Mouse (Mus musculus): ENCODE results near the gene Spg20. TPM values are rescaled to one million over a fixed set of nuclear protein-coding genes. Genes with fewer than 3 reads are reported as not detected.

Spg20 gene
- polyA plus RNA-seq, 1 experiment from 2014 or later, result 38.9 TPM

DNA sequence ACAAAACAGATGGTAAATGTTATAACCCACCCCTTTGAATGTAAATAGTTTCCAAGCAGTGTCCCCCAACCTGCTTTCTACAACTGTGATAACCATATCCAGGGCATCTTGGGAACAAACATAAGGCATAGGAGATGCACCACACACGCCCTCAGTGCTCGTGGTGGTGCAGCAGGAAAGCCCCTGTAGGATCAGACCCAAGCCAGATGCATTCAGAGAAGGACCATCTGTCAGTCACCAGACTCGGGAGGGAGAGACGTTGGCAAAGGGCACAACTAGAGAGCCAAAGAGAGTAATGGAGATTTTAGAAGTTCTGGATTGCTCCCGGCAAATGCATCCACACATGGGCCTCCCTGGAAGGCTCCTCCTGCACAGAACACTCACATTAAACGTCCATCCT is 27.1 kb upstream of the Spg20 start:
- Histone ChIP-seq H3K9ac (no peak overlapping the region), H3K36me3 (replicated peaks) (no peaks in the 10 kb centered on the region), H3K4me3 (replicated peaks) (no peak overlapping the region), H3K27me3 (no peaks in the 10 kb centered on the region), H3K4me2 (no peak overlapping the region), H3K27ac (no peak overlapping the region), H3K4me1 (no peaks in the 10 kb centered on the region), H3K9me3 (no peaks in the 10 kb centered on the region)
- 66% methylated on average over 6 of the region's 6 CpGs for WGBS
- ATAC-seq (ENCODE audit: low FRiP score), result no peak

DNA sequence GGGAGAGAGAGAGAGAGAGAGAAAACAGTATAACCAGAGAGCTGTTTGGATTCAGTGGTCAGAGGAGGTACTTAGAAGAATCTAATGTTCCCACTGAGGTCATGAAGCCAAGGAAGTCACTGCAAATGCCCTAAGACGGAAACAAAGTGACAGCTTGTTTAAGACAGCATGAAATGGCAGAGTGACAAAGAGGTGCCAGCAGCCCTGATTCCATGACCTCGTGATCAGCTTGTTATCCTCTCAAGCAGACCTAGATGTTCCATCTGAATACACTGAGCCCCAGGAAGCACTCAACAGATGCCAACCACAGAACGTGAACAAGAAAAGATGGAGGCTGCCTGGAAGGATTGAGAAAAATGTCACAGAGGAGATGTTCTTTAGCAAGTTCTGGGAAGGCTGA is 26.2 kb upstream of the Spg20 start:
- no peaks in the 10 kb centered on the region for H3K36me3 ChIP-seq (replicated peaks)
- no peak overlapping the region for H3K27ac ChIP-seq
- H3K4me2 ChIP-seq, result no peak overlapping the region
- no peaks in the 10 kb centered on the region for H3K27me3 ChIP-seq
- WGBS, result 46% methylated on average over 3 of the region's 3 CpGs
- H3K4me3 ChIP-seq (replicated peaks), result no peak overlapping the region
- no peaks in the 10 kb centered on the region for H3K4me1 ChIP-seq
- H3K9ac ChIP-seq, result no peak overlapping the region
- no peak for ATAC-seq (ENCODE audit: low FRiP score)
- no peaks in the 10 kb centered on the region for H3K9me3 ChIP-seq

DNA sequence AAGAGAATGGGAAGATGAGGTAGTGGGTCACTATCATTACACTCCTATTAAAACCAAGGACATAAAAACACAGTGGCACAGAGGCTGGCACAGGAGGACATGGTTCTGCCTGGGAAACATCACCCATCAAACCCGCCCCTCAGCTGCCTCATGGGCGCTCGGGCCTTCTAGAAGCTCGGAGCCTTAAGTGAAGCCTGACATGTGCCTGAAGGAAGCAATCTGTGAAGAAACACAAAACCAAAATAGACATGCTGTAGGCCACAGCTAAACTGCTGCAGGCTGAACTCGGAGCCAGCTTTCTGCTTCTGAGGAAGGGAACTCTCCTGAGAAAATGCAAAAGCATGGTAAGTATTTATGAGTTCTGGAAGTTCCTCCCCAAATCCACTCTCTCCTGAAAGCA is 25.0 kb upstream of the Spg20 start:
- no peak for ATAC-seq (ENCODE audit: low FRiP score)
- H3K27me3 ChIP-seq, result no peaks in the 10 kb centered on the region
- no peak overlapping the region for H3K9ac ChIP-seq
- H3K4me1 ChIP-seq, result no peaks in the 10 kb centered on the region
- 89% methylated on average over 5 of the region's 5 CpGs for WGBS
- H3K4me3 ChIP-seq (replicated peaks), result no peak overlapping the region
- H3K9me3 ChIP-seq, result no peaks in the 10 kb centered on the region
- no peak overlapping the region for H3K27ac ChIP-seq
- H3K36me3 ChIP-seq (replicated peaks), result no peaks in the 10 kb centered on the region
- no peak overlapping the region for H3K4me2 ChIP-seq

DNA sequence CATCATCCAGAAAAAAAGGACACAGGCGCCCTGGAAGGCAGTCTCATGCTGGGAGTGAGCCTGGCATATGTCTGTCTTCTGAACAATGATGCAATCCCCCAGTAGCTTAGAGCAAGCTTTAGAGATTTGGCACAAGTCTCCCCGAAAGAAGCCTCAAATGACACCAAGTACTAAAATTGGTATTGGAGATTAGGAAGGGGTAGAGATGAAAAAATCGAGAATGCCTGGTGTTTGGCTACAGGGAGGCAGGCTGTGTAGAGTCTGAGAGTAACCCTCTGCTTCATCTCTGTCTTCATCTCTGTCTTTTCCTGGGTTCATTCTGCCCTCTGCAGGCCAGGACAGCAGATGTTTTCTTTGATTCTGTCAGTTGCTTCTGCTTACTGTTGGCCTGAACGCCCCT is 24.5 kb upstream of the Spg20 start:
- Histone ChIP-seq H3K36me3 (replicated peaks) (no peaks in the 10 kb centered on the region), H3K9ac (no peak overlapping the region), H3K4me2 (no peak overlapping the region), H3K4me1 (no peaks in the 10 kb centered on the region), H3K27me3 (no peaks in the 10 kb centered on the region), H3K27ac (no peak overlapping the region), H3K9me3 (no peaks in the 10 kb centered on the region), H3K4me3 (replicated peaks) (no peak overlapping the region)
- ATAC-seq (ENCODE audit: low FRiP score), result no peak
- WGBS, result 79% methylated on average over 4 of the region's 4 CpGs

DNA sequence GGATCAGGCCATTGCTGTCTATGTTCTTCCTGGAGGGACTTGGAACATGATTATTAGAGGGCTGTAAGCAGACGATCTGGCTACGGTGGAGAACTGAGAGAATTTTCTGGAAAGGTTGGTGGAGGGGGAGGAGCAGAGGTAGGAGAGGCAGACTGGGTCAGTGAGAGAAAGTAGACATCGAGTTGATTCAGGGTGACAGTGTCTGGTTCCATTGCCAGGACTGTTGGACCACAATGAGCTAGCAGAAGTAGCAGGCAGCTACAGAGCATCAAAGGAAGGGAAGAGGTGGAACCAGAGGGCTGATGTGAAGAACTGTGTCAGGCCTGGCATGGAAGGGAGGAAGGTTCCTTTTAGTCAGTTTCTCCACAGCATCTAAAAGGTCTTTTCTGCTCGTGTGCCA is 23.5 kb upstream of the Spg20 start:
- Histone ChIP-seq H3K27me3 (no peaks in the 10 kb centered on the region), H3K4me3 (replicated peaks) (no peak overlapping the region), H3K27ac (no peak overlapping the region), H3K9me3 (no peaks in the 10 kb centered on the region), H3K4me2 (no peak overlapping the region), H3K36me3 (replicated peaks) (no peaks in the 10 kb centered on the region), H3K4me1 (no peaks in the 10 kb centered on the region), H3K9ac (no peak overlapping the region)
- ATAC-seq (ENCODE audit: low FRiP score), result no peak
- 78% methylated on average over 4 of the region's 4 CpGs for WGBS

DNA sequence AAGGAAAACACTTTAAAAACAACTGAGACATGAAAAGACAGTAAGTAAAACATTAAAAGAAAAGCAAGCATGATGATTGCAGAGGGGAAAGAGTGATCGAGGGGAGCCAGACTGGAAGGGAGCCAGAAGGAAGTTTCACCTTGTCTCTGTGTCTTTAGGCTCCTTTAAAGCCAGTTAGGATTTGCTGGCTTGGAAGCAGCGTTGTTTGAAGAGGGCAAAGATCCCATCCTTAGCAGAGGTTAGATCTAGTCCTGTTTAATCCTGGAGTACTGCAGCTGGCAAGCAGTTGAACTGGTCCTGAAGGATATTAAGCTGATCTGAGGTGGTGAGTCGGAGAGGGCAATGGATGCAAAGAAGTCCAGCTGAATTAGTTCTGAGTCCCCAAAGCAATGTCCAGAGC is 23.1 kb upstream of the Spg20 start:
- H3K4me2 ChIP-seq, result no peak overlapping the region
- H3K4me1 ChIP-seq, result no peaks in the 10 kb centered on the region
- H3K27ac ChIP-seq, result no peak overlapping the region
- no peaks in the 10 kb centered on the region for H3K36me3 ChIP-seq (replicated peaks)
- no peak for ATAC-seq (ENCODE audit: low FRiP score)
- no peaks in the 10 kb centered on the region for H3K9me3 ChIP-seq
- H3K27me3 ChIP-seq, result no peaks in the 10 kb centered on the region
- WGBS, result 82% methylated on average over 3 of the region's 3 CpGs
- H3K4me3 ChIP-seq (replicated peaks), result no peak overlapping the region
- no peak overlapping the region for H3K9ac ChIP-seq

GRCm38 (mm10) chr3:55089291-55089690 is 22.6 kb upstream of the Spg20 start:
- no peak overlapping the region for H3K9ac ChIP-seq
- no peak overlapping the region for H3K4me2 ChIP-seq
- no peak for ATAC-seq (ENCODE audit: low FRiP score)
- no peak overlapping the region for H3K4me3 ChIP-seq (replicated peaks)
- no peaks in the 10 kb centered on the region for H3K27me3 ChIP-seq
- no peak overlapping the region for H3K27ac ChIP-seq
- H3K36me3 ChIP-seq (replicated peaks), result no peaks in the 10 kb centered on the region
- H3K9me3 ChIP-seq, result no peaks in the 10 kb centered on the region
- H3K4me1 ChIP-seq, result no peaks in the 10 kb centered on the region
- 86% methylated on average over 4 of the region's 4 CpGs for WGBS

DNA sequence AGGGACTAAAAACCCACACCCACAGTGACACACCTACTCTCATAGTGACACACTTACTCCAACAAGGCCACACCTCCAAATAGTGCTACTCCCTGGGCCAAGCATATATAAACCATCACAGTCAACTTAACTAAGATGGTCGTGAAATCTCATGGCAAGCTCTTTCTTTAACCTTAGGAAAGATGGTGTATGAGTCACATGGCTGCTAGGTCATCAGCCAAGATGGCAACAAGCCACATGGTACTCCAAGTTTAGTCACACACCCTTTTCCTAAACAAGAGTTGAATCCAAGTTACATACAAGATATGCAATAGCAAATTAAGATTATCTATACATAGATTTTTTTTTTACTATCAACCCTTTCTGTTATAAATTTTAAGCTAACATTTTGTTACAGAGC is 18.7 kb upstream of the Spg20 start:
- H3K27ac ChIP-seq, result no peak overlapping the region
- H3K9me3 ChIP-seq, result no peaks in the 10 kb centered on the region
- no peak for ATAC-seq (ENCODE audit: low FRiP score)
- H3K4me1 ChIP-seq, result peaks cover 23% of the 10 kb centered on the region
- H3K9ac ChIP-seq, result no peak overlapping the region
- no peak overlapping the region for H3K4me2 ChIP-seq
- no peak overlapping the region for H3K4me3 ChIP-seq (replicated peaks)
- H3K27me3 ChIP-seq, result no peaks in the 10 kb centered on the region
- H3K36me3 ChIP-seq (replicated peaks), result no peaks in the 10 kb centered on the region
- 73% methylated on average over 1 of the region's 1 CpGs for WGBS

GRCm38 (mm10) chr3:55095968-55096654 is 15.8 kb upstream of the Spg20 start:
- 18% methylated on average over 8 of the region's 8 CpGs for WGBS
- Histone ChIP-seq H3K9me3 (no peaks in the 10 kb centered on the region), H3K27ac (peak overlapping the region; percentile 47), H3K4me2 (peak overlapping the region; percentile 16), H3K9ac (no peak overlapping the region), H3K4me3 (replicated peaks) (no peak overlapping the region), H3K4me1 (peaks cover 26% of the 10 kb centered on the region), H3K36me3 (replicated peaks) (no peaks in the 10 kb centered on the region), H3K27me3 (no peaks in the 10 kb centered on the region)
- peak; percentile 84 for ATAC-seq (ENCODE audit: low FRiP score)

DNA sequence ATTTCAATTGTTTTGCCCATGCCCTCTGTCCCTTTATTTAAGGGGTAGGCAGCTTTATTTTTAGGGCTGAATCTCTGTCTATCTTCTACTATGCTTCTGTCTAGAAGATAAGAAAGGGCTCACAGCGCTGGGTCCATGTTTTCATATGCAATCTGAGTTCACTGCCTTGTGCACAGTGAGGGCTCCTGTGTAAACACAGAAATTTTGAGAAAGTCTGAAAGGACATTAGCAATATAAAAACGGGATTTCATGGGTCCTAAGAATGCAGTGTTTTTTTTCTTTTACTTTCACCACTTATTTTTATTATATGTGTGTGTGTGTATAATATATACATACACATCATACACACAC is 15.3 kb upstream of the Spg20 start:
- Histone ChIP-seq H3K4me1 (peaks cover 26% of the 10 kb centered on the region), H3K9me3 (no peaks in the 10 kb centered on the region), H3K36me3 (replicated peaks) (no peaks in the 10 kb centered on the region), H3K4me2 (peak overlapping the region; percentile 16; the same call in 1 of the 2 replicates), H3K27me3 (no peaks in the 10 kb centered on the region), H3K4me3 (replicated peaks) (no peak overlapping the region), H3K27ac (peak overlapping the region; percentile 47), H3K9ac (no peak overlapping the region)
- 63% methylated on average over 2 of the region's 2 CpGs for WGBS
- ATAC-seq (ENCODE audit: low FRiP score), result no peak

- no peak overlapping the region for H3K9ac ChIP-seq
- H3K4me3 ChIP-seq (replicated peaks), result no peak overlapping the region
- no peak for ATAC-seq (ENCODE audit: low FRiP score)
- no peak overlapping the region for H3K4me2 ChIP-seq
- no peaks in the 10 kb centered on the region for H3K27me3 ChIP-seq
- H3K36me3 ChIP-seq (replicated peaks), result no peaks in the 10 kb centered on the region
- 69% methylated on average over 2 of the region's 2 CpGs for WGBS
- no peaks in the 10 kb centered on the region for H3K9me3 ChIP-seq
- H3K4me1 ChIP-seq, result peaks cover 26% of the 10 kb centered on the region
- H3K27ac ChIP-seq, result 0 out of 2 replicates have a peak overlapping the region, but pooled peaks have one; percentile 47
Observed at GRCm38 (mm10) chr3:55097186-55097585, 14.7 kb upstream of the Spg20 start.

- no peaks in the 10 kb centered on the region for H3K9me3 ChIP-seq
- no peak overlapping the region for H3K27ac ChIP-seq
- H3K36me3 ChIP-seq (replicated peaks), result no peaks in the 10 kb centered on the region
- H3K4me3 ChIP-seq (replicated peaks), result no peak overlapping the region
- no peak overlapping the region for H3K9ac ChIP-seq
- WGBS, result 20% methylated on average over 2 of the region's 2 CpGs
- no peak overlapping the region for H3K4me2 ChIP-seq
- H3K27me3 ChIP-seq, result no peaks in the 10 kb centered on the region
- H3K4me1 ChIP-seq, result peaks cover 26% of the 10 kb centered on the region
- ATAC-seq (ENCODE audit: low FRiP score), result peak; percentile 82
Observed at GRCm38 (mm10) chr3:55098014-55098413, 13.9 kb upstream of the Spg20 start.

GRCm38 (mm10) chr3:55098990-55099389 is 12.9 kb upstream of the Spg20 start:
- H3K9ac ChIP-seq, result no peak overlapping the region
- H3K27ac ChIP-seq, result no peak overlapping the region
- 86% methylated on average over 11 of the region's 11 CpGs for WGBS
- no peaks in the 10 kb centered on the region for H3K27me3 ChIP-seq
- no peak for ATAC-seq (ENCODE audit: low FRiP score)
- no peaks in the 10 kb centered on the region for H3K9me3 ChIP-seq
- H3K36me3 ChIP-seq (replicated peaks), result no peaks in the 10 kb centered on the region
- peaks cover 26% of the 10 kb centered on the region for H3K4me1 ChIP-seq
- H3K4me3 ChIP-seq (replicated peaks), result no peak overlapping the region
- no peak overlapping the region for H3K4me2 ChIP-seq
